Mouse (Mus musculus) lung, postnatal 0 days (tissue): ENCODE data around the gene Incenp.

Experiments
- CTCF ChIP-seq: IDR thresholded peaks from 2 replicates; pipeline ENCODE4 v1.5.1; 2016; ENCODE audit warnings: antibody characterized with exemption, mild to moderate bottlenecking
- EP300 ChIP-seq: IDR thresholded peaks from 2 replicates; pipeline ENCODE4 v1.6.1; 2016; ENCODE audit warnings: antibody characterized with exemption, mild to moderate bottlenecking, control low read depth

DNA sequence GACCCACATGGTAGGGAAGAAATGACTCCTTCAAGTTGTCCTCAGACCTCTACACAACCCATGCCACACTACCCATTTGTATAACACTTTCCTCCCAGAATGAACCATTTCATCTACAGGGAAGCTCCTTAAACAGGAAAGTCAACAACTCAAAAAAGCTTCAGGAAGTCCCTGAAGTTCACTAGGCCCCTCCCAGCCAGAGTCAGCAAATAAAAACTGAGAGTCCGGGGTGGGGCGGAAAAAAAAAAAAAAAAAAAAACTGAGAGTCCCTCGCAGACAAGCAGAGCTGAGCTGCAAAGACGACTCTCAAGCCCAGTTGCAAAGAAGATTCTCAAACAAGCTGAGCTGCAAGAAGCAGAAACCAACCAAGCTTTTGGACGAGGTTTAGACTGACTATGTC is 3.3 kb downstream of the Incenp start:
- TF ChIP-seq CTCF (no peak), EP300 (no peak)
